Comparison of ENCODE assay signal across 8 mouse cellular contexts in genomic region chr19:37172566-37173130, GRCm38 (mm10). TPM values are rescaled to one million over a fixed set of nuclear protein-coding genes. Genes with fewer than 3 reads are reported as not detected.
DNase-seq lines count a peak whose midpoint lies in the region; ATAC-seq lines count a peak whose summit lies in the region.

No protein-coding gene starts in this region.

- H3K9me3 ChIP-seq in heart, embryonic 13.5 days: no peaks in the 10 kb centered on the region
- no peaks in the 10 kb centered on the region for H3K9me3 ChIP-seq in midbrain, embryonic 12.5 days

- peak overlapping the region; percentile 96 for H3K9ac ChIP-seq in heart, embryonic 13.5 days
- no peak overlapping the region for H3K9ac ChIP-seq in midbrain, embryonic 12.5 days (replicated peaks)

- H3K4me1 ChIP-seq in heart, embryonic 13.5 days: peaks cover 16% of the 10 kb centered on the region; the same call in 1 of the 2 replicates
- H3K4me1 ChIP-seq in midbrain, embryonic 12.5 days: peaks cover 14% of the 10 kb centered on the region

- peak; percentile 22 to 24 for DNase-seq in left cerebral cortex, postnatal 25 days (ENCODE audit: low spot score in 2 of 2)
- no peak for DNase-seq in left cerebral cortex, adult 8-10 months (ENCODE audit: low spot score in 2 of 2)
- peak; percentile 70 for DNase-seq in cerebellum, adult 9-10 months
- no peak for DNase-seq in thymus, postnatal 4 days
- no peak for DNase-seq in ovary, postnatal 36 days (ENCODE audit: low spot score)
- no peak for DNase-seq in spleen, postnatal 14 days (ENCODE audit: low spot score in 2 of 2)

- H3K27me3 ChIP-seq in heart, embryonic 13.5 days (replicated peaks): peaks cover 14% of the 10 kb centered on the region
- peaks cover 25% of the 10 kb centered on the region for H3K27me3 ChIP-seq in midbrain, embryonic 12.5 days

- peaks cover 11% of the 10 kb centered on the region for H3K36me3 ChIP-seq in heart, embryonic 13.5 days
- no peaks in the 10 kb centered on the region for H3K36me3 ChIP-seq in midbrain, embryonic 12.5 days

- H3K4me2 ChIP-seq in heart, embryonic 13.5 days: peak overlapping the region; percentile 97
- peak overlapping the region; percentile 99 for H3K4me2 ChIP-seq in midbrain, embryonic 12.5 days (replicated peaks)

- 61% methylated on average over 11 of the region's 11 CpGs for WGBS in heart, embryonic 13.5 days
- WGBS in midbrain, embryonic 12.5 days: 77% methylated on average over 11 of the region's 11 CpGs

- H3K27ac ChIP-seq in heart, embryonic 13.5 days (replicated peaks): peak overlapping the region; percentile 96
- no peak overlapping the region for H3K27ac ChIP-seq in midbrain, embryonic 12.5 days (replicated peaks)

- peak overlapping the region; percentile 83 for H3K4me3 ChIP-seq in heart, embryonic 13.5 days
- H3K4me3 ChIP-seq in midbrain, embryonic 12.5 days: peak overlapping the region; percentile 74

- ATAC-seq in heart, embryonic 13.5 days (ENCODE audit: extremely low read depth, insufficient number of reproducible peaks, low FRiP score, low TSS enrichment): no peak
- ATAC-seq in midbrain, embryonic 12.5 days (ENCODE audit: low FRiP score, low read depth): no peak

- intact Hi-C loops in left cerebral cortex, postnatal 25 days (cut with DNase I): loop anchor here (5.0 kb wide), 2 partner anchors 95 to 120 kb away; no protein-coding TSS in a partner anchor

RNA-seq across cellular contexts. Expression of gene March5, which starts 34.7 kb away (rescaled TPM):
- total RNA-seq in left cerebral cortex, postnatal 25 days (2021): 10 to 100 TPM; 85.1 to 90.4 TPM
- total RNA-seq in left cerebral cortex, adult 8-10 months (2022): 10 to 100 TPM; 78.2 to 89.8 (median 82.3) TPM
- polyA plus RNA-seq in heart, embryonic 13.5 days (2015; fragmentation: Nextera tagmentation; extraction: Ambion mirVana): 76.9 and 83.7 TPM in 2 replicates
- 150 and 161 TPM in 2 replicates for polyA plus RNA-seq in midbrain, embryonic 12.5 days (2016; fragmentation: Nextera tagmentation; extraction: Ambion mirVana)

RNA-seq across cellular contexts. Expression of gene Cpeb3, which starts 35.8 kb away (rescaled TPM):
- 10 to 100 TPM; 78.9 to 83.5 TPM for total RNA-seq in left cerebral cortex, postnatal 25 days (2021)
- 10 to 100 TPM; 83.3 to 89.9 (median 85.4) TPM for total RNA-seq in left cerebral cortex, adult 8-10 months (2022)
- 6.5 and 7.9 TPM in 2 replicates for polyA plus RNA-seq in heart, embryonic 13.5 days (2015; fragmentation: Nextera tagmentation; extraction: Ambion mirVana)
- polyA plus RNA-seq in midbrain, embryonic 12.5 days (2016; fragmentation: Nextera tagmentation; extraction: Ambion mirVana): 4.8 and 6.7 TPM in 2 replicates

Comparison
In these comparisons a context has a peak if more than half of its experiments do, and no peak if none do; other contexts are left out.
1. DNase-seq: peak in left cerebral cortex, postnatal 25 days (2 of 2) and cerebellum, adult 9-10 months (single experiment); none in left cerebral cortex, adult 8-10 months (0 of 2), thymus, postnatal 4 days (single experiment), ovary, postnatal 36 days (single experiment) and spleen, postnatal 14 days (0 of 2).